Mouse (Mus musculus): ENCODE results near the gene Elof1.
"Not testable (repeated sequence)": the region's sequence is repeated elsewhere in the genome, so short reads cannot be mapped to it uniquely, and the experiment has no call there.

Gene Elof1

DNA sequence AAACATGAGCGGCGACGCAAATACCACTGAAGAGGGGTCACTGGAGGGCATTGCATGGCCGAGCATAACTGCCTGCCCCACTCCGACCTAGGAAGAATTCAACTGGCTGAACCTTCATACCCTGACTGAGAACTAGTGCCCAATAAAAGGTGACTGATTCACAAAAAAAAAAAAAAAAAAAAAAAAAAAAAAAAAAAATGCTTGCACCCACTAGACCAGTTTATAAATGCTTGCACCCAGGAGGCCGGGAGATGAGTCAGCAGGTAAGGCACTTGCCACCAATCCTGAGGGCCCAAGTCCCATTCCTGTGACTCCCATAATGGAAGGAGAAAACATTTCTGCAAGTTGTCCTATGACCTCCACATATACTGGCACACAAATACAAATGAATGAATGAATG lies 24.2 kb downstream of the Elof1 start:
- DNase-seq (ENCODE audit: low spot score): no peak

DNA sequence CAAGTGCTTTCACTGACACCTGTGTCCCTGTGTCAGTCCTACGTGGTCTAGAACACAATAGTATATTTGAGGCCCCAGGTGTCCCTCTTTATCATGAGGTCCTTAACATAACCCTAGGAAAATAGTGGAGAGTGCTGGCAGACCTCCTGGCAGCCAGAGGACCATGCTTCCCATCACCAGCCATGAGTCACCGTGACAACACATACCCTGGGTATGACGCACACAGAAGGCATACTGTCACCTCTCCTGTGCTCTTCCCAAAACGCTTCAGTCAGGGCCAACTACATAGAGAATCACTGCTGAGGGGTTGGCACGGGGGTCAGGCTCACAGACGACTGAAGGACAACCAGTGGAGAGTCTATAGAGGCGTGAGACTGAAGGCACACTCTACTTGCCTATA lies 27.0 kb downstream of the Elof1 start:
- no peak for DNase-seq (ENCODE audit: low spot score)

DNA sequence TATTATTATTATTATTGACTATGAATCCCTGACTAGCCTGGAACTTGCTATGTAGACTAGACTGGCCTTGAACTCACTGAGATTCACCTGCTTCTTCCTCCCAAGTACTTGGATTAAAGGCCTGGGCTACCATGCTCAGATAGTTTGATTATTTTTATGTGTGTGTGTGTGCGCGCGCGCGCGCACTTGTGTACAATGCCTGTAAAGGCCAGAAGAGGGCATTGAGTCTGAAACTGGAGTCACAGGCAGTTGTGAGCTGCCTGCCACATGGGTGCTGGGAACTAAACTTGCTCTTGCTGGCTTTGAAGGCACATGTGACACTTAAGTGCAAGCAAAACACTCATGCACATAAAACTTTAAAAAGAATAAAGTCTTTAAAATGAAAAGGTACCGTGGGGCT lies 27.7 kb downstream of the Elof1 start:
- DNase-seq (ENCODE audit: low spot score): no peak

DNA sequence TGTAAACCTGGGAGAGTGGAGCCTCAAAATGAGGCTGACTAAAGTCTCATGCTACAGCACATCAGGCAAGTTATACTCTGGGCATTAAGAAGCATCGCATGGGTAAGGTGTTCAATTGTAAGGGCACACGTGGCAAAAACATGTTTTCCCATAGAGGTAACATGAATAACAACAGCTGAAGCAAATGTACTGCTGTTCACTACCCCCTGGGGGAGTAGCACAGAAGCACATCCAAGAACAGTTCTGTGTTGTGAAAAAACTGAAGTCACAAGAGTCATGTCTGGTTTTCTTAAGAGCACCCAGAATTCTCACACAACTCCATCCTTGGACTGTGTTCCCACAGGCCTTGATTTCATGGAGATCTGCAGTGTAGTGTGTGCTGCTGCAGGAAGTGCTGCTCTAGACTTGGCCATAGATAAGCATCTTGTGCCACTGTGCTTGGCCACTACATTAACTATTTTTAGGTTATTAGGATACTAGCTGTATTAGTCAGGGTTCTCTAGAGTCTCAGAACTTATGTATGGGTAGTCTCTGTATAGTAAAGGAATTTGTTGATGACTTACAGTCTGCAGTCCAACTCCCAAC lies 29.8 kb downstream of the Elof1 start:
- no peak for DNase-seq (ENCODE audit: low spot score)

GRCm38 (mm10) chr9:22086012-22086411 lies 31.0 kb downstream of the Elof1 start:
- no peak for DNase-seq (ENCODE audit: low spot score)

GRCm38 (mm10) chr9:22085022-22085834 lies 31.7 kb downstream of the Elof1 start, which contains the start of gene Ecsit:
Gene Ecsit, minus strand, starts transcription at chr9:22085438.
- peak; percentile 97 for DNase-seq (ENCODE audit: low spot score)

DNA sequence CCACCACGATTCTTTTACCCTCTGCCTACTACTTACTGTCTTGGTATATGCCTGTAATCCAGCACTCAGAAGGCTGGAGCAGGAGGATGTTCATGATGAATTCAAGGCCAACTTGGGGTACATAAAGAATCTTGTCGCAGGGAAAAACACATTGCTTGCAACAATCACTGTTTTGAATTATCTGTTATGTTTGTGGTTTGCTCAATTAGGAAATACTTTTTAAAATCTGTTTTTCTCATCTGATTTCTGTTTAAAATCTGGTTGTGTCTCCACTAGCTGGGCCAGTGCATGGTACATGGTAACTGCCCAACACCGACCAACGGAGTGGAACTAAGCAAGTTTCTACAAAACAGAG lies 32.3 kb downstream of the Elof1 start:
- no peak for DNase-seq (ENCODE audit: low spot score)

DNA sequence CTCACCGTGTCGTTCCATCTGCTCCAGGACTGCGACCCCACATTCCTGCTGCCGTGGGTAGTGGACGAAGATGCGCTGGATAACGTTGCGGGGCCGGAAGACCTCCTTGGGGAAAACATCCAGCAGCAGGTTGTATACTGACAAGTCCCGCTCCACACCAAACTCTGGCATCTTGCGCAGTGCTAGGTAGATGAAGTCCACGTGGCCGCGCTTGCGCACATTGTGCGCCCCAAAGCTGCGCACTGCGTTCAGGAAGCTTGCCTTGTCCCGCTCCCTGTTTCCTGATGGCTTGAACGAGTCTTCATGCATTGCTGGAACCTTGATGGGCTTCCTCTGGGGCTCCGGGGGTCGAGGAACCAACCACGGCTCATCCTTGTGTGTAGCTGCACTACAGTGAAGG lies 40.7 kb downstream of the Elof1 start:
- no peak for DNase-seq (ENCODE audit: low spot score)

DNA sequence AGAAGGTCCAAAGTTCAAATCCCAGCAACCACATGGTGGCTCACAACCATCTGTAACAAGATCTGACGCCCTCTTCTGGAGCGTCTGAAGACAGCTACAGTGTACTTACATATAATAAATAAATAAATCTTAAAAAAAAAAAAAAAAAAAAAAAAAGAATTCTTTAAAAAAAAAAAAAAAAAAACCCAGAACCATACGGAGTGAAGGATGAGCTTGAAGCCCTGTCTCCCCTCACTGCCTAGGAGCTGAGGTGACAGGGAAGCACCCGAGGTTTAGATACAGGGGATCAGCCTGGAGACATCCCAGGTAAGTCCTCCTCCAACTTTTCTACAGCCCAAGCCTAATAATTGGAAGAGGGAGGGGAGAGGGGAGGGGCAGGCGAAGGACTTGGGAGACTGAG lies 41.2 kb downstream of the Elof1 start:
- not testable (repeated sequence) for DNase-seq (ENCODE audit: low spot score)

DNA sequence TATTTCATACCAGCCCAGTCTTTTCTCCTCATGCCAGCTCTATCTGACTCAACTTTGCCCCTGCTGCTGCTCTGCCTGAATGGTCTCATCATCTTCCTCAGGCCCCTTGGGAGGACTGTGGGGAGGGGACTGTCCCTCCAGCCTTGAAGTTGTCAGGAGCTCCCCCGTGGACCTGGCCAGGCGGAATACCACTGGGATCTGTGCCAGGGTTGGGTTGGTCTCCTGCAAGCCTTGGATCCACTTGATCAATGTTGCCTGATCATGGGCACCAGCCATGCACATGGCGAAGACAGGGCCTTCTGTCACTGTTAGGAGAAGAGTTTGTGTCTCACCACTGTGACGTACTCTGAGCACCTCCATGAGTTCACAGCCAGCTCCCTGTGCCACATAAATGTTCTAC lies 44.7 kb downstream of the Elof1 start:
- no peak for DNase-seq (ENCODE audit: low spot score)

- DNase-seq (ENCODE audit: low spot score): peak; percentile 98
Measured at GRCm38 (mm10) chr9:22070791-22071573, 46.0 kb downstream of the Elof1 start, which contains the start of the genes Gm49318 and Zfp653. Gene Gm49318, minus strand, starts transcription at chr9:22071259. Gene Zfp653, minus strand, starts transcription at chr9:22071376.

DNA sequence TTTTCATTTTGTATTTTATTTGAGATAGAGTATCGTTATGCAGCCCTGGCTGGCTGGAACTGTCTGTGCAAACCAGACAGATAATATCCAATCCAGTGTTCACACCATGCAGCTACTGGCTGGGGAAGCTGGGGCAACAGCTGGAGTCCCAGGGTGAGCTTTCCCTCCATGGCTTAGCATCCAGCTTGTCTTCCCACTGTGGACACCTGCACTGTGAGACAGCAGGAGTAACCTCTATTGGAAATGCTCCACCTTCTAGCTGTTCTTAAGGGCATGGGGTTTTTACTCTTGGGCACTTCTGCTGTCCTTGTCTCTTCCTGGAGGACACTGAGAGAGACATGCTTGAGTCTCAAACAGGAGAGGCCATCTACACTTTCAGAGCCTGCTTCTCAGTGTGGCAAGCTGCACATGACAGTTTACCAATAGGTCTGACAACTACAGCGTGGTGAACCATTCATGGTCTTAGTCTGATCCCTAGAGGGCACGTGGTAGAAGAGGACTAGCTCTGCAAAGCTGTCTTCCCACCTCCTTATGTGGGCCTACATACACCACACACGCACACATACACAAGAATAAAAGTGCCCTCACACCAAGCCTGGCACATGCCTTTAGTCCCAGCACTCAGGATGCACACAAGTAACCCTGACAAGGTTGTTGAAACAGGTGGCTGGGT lies 47.0 kb downstream of the Elof1 start:
- no peak for DNase-seq (ENCODE audit: low spot score)

GRCm38 (mm10) chr9:22067195-22067594 lies 49.8 kb downstream of the Elof1 start:
- DNase-seq (ENCODE audit: low spot score): no peak

- DNase-seq (ENCODE audit: low spot score): peak; percentile 57
Measured at GRCm38 (mm10) chr9:22066433-22066832, 50.5 kb downstream of the Elof1 start.

- DNase-seq (ENCODE audit: low spot score): no peak
Measured at GRCm38 (mm10) chr9:22065642-22066041, 51.3 kb downstream of the Elof1 start.

- DNase-seq (ENCODE audit: low spot score): no peak
Measured at GRCm38 (mm10) chr9:22064341-22064740, 52.6 kb downstream of the Elof1 start.

Measured in lung, postnatal 25 days (tissue).